Mouse (Mus musculus) megakaryocyte progenitor cell, adult 5-6 weeks (primary cell): ENCODE results near the gene Sptlc3. TPM values are rescaled to one million over a fixed set of nuclear protein-coding genes. Genes with fewer than 3 reads are reported as not detected.

Experiments used
- ATAC-seq: replicated peaks from 2 replicates; pipeline ENCODE4 v1.8.0; 2016; ENCODE audit warnings: mild to moderate bottlenecking, moderate TSS enrichment, inconsistent platforms; ENCODE audit not compliant: poor library complexity
- total RNA-seq, 2 experiments: library from RNA; stranded (forward) in 1 of 2; stranded (reverse) in 1 of 2; fragments of 157-497, 149-512 nt in 1 of 2; fragments of 200-1000 nt in 1 of 2; gene quantifications; 2 replicates each; pipeline versions ENCODE4 v1.2.3 to v1.2.4; 2015 to 2017

Sptlc3 gene
- total RNA-seq (2015) = not detected in 2 replicates
- total RNA-seq (2017) = not detected in 2 replicates

DNA sequence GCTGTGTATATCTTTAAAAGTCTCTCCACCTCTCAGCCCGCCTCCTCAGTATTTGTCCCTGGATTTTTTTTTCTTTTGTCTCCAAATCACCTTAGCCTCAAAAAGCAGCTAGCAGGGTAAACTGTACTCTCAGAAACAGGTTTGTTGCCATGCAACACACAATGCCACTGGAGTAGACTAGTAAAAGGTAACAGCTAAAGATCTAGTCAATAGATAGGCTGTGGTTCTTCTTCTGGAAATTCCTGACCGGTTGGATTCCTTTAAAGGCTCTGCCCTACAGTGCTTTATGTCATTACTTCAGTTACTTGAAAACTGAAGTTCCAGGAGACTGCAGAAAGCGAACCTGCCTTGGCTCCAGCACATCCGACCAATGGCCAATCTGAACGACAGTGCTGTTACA lies at the start of gene Sptlc3:
Sptlc3 (plus strand) TSS at position 78 of the 400 bp plus-strand sequence.
- no peak for ATAC-seq

DNA sequence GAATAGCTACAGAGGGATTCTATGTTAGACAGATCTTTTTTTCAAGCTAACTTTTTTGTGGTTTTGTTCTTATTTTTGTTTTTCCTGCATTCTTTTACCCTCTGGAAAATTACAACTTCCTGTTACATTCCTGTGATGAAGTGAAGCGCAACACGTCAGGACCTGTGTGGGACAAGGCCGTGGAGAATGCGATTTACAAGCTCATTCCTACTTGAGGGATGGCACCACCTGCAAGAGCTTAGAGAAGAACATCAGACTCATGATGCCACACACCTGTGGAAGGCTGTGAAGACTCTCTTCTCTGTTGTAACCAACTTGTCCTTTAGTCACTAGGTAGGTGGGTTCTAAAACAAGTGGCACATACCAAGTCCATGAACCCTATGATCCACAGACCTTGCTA lies 26.0 kb upstream of the Sptlc3 start:
- ATAC-seq = no peak

DNA sequence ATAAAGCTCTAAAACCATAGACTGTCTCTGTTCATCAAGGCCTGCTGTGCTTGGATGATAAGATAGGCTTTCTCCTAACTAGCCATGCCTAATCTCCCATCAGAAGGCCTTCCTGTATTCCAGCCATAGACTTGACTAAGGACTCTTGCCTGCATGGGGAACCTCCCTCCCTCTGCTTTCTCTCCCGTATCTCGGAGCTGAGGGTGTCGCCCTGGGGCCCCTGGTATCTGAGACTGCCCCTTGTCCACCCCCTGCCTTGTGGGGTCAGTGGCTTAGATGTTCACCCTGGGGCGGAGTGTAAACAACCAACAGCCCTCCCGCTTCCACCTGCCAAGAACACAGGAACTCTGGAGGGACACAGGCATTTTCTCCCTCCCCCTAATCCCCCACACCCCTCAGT lies 5.0 kb upstream of the Sptlc3 start:
- no peak for ATAC-seq

DNA sequence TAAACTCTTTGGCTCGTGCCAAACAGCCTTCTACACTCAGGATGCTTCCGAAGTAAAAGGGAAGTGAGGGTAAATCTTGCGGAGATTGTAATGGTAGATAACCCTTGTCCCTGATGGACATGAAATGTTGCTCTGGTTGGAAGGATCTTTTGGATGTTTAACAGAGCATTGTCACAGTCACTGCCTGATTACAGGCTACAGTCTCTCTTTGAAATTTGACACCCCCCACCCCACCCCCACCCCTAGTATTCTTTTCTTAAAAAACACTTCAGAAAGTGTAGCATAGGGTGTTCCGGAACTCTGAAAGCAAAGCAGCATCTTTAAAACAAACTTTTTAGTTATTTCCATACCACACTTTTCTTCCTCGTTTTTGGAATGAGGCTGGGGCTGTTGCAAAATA lies 916 bp downstream of the Sptlc3 start:
- ATAC-seq = no peak

DNA sequence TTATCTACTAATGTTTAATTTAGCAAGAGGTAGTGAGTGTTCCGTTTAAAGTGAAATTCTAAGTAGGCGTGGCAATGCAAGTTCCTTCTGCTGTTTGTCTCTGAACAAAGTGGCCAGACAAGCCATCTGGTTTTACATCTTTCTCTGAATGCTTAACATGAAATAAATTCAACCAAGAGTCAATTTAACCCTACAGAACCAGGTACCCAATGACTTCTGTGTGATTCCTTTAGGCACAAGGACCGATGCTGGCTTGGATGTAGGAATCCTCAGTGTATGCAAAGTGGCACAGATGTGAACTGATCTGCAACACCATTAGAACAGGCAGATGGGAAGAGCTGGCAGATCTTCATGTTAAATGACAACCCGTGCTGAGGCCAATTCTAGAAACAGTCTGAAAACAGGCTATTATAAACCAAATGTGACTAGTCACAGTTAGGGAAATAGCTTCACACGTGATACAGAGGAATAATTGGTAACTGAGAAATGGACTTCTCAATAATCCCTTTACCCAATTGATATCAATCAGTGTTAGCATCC lies 68.3 kb downstream of the Sptlc3 start:
- no peak for ATAC-seq

DNA sequence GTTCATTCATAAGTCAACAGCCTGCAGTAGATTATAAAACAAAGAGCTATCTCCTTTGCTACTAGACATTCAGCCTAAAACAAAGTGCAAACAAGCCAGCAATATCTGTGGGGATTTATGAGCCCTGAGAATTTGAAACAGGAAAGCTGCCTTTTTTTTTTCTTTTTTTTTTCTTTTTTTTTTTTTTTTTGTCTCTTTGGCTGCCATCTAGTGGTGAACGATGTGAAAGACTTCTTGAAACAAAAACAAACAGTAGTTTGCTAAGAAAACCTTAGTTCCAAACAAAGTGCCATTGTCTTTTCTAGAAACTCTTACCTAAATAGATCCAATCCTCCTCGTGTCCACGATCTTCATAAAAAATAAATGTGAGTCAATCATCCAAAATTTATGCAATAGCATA lies 85.6 kb downstream of the Sptlc3 start:
- no peak for ATAC-seq

DNA sequence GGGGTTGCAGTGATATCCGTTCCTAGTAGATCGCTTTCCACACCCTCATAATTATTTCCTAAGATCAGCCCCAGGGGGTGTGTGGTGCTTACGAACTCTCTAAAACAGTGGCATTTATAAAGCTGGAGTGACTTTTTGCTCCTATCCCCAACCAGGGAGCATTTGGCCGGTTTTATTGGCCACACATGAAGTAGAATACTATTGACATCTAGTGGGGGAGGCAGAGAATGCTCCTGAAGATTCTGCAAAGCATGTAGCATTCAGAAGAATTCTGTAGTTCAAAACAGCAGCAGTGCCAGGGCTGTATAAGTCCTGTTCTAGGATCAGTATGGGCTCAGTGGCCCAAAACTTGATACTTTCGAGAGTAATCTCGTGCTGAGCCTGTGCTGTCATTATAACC lies 89.1 kb downstream of the Sptlc3 start:
- no peak for ATAC-seq

DNA sequence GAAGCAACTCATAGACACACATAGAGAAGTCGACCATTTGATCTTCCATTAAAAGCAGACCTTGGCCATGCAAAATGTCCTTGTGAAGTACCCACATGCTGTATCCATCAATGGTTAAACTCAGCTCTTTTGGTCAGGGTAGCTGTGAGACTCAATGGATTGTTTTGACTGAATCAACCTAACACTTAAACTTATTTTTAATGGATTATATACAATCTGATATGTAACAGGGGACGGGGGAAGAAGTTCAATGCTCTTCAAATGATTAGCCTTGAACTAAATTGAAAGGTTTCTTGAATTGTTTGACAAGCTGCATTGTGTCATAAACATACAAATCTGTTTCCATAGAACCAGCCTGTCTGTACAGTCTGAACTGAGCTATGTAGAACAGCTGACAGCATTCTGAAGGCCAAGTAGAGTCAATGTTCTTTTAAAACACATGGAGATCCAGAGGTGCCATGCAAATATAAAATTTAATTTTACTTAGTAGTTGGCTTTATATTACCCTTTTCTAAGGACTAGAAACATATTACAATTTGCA lies 94.0 kb downstream of the Sptlc3 start:
- no peak for ATAC-seq

DNA sequence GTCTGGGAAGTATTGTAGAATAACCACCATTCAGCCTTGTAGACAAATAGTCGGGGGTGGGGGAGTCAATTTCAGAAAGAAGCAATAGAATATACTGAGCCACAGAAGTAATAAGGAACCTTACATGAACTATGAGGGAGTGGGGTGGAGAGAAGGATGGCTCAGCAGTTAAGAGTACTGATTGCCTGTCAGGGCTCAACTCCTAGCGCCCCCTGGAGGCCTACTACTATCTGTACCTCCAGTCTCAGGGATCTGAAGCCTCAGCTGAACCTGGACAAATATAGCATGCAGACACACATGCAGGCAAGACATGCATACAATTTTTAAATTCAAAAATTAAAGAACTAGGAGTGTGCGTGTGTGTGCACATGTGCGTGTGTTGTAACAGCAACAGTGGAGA lies 96.2 kb downstream of the Sptlc3 start:
- ATAC-seq = peak; percentile 81

DNA sequence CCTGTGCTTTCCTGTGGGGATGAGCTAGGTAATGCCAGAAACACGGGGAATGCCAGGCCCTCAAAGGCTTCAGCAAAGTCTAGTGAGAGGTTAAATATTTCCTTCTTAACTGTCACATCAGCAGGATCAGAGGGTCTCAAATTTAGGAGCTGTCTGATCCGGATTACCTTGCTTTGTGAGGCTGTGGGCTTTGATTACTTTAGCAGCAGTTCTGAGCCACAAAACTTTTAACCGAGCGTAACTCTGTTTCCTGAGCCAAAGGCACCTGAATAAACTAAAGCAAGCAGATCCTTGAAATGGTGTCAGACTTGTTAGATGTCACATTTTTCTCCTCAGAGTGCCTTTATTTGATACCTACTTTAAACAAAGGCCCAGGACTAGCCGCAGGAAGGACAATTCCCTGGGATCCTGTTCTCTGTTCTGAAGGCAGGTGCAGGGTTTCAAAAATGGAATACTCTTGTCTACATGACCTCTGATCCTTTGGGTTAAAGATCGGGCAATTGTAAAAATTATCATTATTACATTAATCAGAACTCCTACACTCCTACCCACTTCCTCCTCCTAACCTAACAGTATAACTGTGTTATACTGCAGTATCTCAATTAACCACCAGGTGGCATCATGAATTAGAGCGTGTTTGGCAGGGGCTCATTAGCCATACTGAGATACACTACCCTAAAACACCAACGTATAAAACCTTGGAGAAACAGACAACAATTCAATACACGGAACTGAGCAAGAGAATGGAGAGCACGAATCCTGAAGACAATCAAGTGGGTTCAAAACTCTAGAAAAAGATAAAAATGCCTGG lies 97.4 kb downstream of the Sptlc3 start:
- ATAC-seq = peak; percentile 98

DNA sequence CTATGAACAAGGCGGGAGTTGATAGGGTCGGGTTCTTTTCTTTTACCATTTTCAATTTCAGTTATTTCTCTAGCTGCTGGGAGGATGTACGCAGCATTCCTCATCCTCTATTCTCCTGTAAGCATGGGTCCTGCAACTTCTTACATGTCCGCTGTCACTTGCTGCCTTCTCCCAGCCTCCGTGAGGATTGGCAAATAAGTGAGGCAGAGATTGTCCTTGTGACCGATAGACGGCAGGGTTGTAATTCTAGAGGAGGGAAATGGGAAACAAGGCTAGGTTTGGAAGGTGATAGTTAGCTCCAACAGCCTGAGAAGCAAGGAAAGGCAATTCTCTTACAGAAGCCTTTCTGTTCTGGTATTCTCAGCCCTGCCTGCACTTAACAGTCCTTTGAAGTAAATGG lies 98.4 kb downstream of the Sptlc3 start:
- ATAC-seq = no peak

DNA sequence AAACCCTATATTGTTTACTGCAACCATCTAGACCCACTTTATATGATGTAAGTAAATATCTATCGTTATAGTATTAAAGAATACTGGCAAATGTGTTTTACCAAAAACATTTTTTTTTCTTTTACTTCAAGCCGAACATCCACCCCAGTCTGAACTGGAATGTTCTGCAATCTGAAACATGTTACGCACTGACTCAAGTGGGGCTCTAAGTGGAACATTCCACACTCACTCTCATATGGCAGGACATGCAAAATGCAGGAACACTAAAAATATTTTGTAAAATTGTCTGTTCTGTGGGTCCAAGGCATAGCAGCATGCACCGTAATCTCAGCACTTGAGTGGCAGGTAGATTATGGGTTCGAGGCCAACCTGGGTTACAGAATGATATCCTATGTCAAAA lies 103.5 kb downstream of the Sptlc3 start:
- ATAC-seq = no peak

DNA sequence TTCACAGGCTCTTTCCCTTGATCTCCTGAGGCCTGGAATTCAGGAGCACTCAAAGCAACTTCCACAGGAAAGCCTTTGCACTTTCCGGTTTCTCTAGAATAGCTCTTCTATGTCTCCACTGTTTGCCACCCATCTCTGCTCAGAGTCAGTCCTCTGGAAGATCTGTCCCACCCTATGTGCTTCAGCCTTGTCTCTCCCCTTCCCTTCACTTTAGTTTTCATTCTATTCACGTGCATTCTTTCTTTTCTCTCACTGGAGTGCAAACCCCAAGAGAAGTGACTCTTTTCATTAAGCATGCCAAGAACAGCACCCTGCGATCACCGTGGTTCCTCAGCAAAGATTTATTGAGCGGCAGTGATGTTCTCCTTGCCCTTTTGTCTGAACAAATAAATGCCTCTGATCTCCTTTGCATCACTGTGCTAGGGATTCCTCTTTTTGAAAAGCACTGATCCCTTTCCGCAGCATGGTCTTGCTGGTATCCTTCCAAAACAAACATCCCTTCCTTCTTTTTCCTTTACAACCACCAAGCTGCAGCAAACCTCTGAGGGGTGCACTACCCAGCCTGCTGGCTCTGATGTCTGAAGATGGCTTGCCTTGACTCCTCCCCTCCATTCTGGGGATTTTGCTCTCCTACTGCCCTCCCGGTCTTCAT lies 108.0 kb downstream of the Sptlc3 start:
- no peak for ATAC-seq

DNA sequence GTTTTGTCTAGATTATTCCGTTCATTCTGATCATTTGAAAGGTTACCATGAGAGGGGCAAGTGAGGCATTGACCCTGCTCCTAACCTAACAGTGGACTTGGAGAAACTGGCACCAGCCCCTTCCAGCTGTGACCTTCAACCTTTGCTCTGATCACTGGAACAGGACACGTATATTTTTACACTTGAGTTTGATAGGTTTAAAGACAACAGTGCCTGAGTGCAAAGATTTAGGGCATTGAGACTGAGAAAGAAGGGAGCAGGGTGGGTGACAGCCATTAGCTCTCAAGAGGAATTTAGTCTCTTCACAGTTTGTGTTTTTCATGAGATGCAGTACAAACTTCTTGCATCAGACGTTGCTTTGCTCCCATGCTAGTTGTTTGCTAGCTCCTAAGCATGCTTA lies 114.5 kb downstream of the Sptlc3 start:
- ATAC-seq = no peak

DNA sequence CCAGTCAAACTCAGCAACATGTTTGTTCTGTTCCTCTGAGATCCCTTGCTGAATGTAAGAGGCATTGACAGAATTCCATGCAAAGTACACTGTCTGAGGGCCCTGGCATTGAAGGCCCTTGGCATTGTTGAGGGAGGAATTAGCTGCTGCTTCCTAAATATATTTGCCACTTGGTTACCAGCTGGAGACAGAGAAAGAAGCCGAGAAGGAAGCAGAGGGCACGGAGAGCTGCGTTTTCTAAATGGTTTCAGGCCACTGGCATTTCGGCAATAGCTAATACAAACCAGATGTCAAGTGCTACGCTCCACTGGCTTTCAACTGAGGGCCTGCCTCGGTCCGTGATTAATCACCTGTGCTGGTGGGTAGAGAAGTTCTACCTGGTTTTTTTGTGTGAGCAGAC lies 115.1 kb downstream of the Sptlc3 start:
- ATAC-seq = no peak

DNA sequence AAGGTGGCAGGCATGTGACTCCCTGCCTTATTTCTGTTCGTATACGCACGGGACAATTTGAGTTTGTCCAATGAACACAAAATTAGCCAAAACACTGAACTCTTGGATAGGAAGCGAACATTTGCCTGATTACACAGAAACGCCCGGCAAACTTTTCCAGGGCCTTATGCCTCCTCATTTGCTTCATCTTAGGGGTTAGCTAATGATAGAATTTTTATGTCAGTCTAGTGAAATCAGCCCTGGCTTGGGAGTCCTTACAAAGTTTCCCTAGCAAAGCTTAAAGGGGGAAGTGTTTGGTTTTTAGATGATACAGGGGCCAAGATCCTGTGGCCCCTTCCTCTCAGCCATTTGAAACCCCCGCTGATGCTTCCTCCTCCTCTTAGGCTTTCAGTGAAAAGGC lies 115.5 kb downstream of the Sptlc3 start:
- ATAC-seq = no peak

DNA sequence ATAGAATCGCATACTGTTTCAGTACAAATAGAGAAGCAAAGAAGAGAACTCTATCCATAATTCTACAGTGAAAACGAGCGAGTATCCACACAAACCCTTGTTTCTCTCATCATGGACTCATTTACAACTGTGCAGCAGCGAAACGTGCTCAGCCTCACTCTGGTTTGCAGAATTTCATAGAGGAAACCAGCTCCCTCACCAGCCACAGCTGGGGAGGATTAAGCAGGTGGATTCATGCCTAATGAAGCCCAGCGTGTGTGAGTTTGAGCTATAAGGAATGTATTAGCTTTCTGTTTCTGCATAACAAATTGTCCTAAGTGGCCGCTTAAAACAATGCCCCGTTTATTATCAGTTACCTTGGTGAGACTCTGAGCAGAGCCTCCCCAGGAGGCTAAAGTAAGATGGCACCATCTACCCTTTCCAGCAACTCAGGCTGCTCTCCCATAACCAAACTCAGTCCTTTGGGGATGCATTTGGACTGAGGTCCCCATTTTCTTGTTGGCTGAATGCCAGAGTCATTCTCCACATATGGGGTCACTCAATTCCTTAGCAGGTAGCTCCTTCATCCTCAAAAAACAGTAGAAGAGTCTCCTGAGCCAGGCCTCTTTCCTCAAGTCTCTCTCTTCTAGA lies 116.1 kb downstream of the Sptlc3 start:
- ATAC-seq = no peak

DNA sequence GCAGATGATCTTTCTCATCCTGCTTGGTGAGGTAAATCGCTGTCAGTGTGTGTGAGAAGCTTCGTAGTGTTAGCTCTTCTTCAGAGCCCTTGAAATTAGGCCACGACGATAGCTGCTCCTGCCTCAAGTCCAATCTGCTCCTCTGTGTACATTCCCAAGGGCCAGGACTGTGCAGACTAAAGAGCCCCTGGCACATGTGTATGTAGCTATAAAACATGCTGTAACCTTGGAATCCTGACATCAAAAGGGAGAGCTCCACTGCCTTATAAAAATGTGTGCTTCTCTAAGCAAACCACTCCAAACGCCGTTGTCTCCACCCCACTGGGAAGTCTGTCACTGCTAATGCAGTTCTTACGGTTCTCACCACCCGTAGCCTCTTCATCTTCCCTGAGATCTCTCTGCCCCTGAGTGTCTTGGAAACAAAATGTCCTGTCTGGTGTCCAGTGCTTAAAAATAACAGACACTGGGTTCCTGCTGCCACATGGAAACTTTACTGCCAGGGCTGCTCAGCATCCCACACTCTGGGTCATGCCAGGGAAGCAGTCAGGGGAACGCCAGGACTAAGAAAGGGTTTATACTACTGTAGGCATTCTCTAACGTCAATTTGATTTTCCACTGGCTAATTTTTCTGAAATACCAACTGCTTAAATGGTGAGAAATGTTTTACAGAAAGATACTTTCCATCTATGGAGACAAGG lies 118.8 kb downstream of the Sptlc3 start:
- no peak for ATAC-seq

DNA sequence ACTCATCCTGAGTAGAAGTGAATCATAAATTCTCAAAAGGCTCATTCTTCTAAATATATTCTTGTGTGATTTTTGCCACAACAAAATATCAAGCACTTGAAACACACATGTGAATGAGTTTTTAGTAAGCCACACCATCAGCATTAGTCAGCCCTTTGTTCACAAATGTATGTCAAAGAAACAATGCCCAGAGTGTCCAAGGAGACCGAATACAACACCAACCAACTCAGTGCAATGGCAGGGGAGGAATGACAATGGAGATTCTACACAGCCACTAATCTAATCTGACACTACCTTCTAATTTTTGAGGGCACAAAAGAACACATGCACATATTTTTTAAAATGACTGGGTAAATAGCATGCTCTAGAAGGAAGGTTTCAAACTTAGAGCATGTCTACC lies 132.8 kb downstream of the Sptlc3 start:
- no peak for ATAC-seq

DNA sequence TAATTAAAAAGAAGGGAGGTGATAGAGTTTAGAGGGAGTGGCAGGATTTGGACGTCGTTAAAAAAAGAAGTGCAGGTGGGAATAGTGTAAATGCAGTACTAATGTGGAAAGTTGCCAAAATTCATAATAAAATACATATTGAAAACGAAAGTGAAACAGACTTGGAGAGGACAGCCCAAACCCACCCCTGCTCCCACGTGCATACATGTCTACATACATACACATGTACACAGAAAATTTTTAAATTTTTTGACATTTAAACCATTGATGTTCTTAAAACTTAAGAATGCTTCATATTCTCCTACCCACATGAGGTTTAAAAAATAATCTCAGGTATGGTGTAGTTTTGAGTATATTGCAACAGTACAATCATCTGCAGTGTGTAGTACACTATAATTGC lies 135.0 kb downstream of the Sptlc3 start:
- ATAC-seq = no peak

DNA sequence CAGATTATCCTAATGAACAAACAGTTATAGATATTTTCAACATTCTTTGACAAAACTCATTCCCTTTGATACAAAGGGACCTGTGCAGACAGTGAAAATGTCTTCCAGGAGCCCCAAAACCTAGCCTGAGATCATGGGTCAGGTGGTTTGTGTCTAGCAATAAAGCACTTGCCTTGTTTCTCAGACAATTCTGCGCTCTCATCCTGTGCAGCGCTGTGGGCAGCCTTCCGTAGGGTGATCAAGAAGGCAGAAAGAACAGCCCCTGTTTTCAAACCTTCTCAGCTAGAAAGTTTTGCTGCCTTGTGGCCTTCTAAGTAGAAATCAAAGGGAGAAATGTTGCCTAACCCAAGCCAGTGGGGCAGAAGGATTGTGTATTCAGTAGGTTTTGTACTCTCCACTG lies 135.9 kb downstream of the Sptlc3 start:
- no peak for ATAC-seq
